Mouse (Mus musculus): Measurements from ENCODE around the gene Plcg2.

Plcg2 gene

DNA sequence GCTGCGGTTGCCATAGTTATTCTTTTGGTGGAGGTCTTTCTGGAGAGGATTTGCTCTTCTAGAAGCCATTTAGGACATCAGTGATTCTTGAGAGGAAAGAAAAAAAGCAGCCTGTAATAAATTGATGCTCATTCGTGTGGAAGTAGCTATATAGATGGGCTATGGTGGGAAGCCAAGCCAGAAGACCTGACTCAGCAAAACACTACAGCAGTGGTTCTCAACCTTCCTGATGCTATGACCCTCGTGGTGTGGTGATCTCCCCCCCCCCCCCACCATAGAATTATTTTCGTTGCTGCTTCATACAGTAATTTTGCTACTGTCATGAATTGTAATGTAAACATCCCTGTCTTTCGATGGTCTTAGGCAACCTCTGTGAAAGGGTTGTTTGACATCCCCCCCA is 134.4 kb downstream of the Plcg2 start:
- no peak for DNase-seq (ENCODE audit: low spot score in 2 of 2)

DNA sequence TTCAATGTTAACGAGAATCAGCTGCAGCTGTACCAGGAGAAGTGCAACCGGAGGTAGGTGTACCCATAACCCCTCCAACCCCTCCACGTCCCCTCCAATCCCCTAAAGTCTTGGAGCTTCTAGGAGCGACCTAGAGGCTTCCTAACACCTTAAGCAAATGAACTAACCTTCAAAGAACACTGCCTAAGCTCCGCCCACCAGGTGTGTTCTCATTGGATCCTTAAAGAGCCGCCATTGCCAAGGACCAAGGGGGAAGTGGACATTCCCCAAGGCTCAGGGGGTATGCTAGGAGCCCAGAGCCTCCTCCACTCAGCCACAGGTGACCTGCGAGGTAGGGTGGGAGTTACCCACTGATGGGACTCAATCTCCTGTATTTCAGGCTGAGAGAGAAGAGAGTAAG is 136.3 kb downstream of the Plcg2 start:
- DNase-seq (ENCODE audit: low spot score in 2 of 2), result no peak

DNA sequence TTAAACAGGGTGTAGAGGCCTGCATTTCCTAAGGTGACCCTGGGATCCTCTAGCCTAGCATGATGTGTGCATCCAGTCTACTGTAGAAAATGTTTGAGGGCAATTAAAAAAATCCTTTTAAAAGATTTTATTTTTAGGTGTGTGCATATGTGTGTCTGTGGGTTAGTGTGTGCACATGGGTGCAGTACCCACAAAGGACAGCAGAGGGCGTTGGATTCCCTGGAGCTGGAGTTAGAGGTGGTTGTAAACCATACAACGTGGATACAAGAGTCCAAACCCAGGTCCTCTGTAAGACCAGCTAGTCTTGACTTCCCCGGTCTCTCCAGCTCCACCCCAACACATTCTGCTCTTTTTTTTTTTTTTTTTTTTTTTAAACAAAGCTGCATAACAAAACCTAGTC is 139.4 kb downstream of the Plcg2 start:
- DNase-seq (ENCODE audit: low spot score in 2 of 2), result no peak

DNA sequence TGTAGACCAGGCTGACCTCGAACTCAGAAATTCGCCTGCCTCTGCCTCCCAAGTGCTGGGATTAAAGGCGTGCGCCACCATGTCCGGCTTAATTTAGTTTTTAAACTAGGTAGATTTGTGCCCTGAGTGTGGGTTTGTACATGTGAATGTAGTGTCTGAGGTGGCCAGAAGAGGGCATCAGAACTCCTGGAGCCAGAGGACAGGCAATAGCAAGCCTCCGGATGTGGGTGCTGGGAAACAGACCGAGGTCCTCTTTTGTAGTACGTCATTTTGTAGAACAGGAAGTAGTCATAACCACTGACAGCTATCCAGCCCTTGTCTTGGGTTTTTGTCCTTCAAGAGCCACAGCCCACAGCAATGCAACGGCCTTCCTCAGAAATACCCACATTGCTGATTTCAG is 141.5 kb downstream of the Plcg2 start:
- DNase-seq (ENCODE audit: low spot score in 2 of 2), result no peak

DNA sequence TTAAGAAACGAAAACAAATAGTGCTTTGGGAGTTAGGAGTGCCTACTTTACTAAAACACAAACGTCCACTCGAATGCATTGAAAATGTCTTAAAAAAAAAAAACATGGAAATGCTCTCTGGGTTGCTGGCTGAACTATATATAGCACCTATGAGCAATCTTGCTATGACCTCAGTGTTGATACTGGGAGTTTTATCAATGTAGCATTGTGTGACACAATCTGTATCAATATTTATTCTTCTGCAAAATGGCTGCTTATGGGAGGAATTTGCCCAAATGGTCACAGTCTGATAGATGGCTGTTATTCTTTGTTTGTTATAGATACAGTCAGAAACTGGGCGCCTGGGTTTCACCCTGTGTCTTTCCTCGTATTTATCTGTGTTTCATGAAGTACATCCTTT is 147.4 kb downstream of the Plcg2 start:
- DNase-seq (ENCODE audit: low spot score in 2 of 2), result no peak

DNA sequence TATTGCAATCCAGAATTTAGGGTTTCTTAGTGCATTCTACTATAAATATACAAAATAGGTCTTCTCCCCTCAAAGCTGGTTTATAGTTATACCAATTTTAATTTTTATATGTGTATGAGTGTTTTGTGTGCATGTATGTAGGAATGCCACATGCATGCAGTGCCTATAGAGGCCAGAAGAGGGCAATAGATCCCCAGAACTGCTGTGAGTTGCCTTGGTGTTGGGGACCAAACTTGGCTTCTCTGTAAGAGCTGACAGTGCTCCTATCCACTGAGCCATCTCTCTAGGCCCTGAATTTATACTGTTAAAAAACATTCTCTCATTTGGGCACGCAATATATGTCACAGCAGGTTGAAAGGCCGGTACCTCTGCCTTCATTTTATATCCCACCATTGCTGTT is 147.9 kb downstream of the Plcg2 start:
- peak; percentile 61 to 80 for DNase-seq (ENCODE audit: low spot score in 2 of 2)

DNA sequence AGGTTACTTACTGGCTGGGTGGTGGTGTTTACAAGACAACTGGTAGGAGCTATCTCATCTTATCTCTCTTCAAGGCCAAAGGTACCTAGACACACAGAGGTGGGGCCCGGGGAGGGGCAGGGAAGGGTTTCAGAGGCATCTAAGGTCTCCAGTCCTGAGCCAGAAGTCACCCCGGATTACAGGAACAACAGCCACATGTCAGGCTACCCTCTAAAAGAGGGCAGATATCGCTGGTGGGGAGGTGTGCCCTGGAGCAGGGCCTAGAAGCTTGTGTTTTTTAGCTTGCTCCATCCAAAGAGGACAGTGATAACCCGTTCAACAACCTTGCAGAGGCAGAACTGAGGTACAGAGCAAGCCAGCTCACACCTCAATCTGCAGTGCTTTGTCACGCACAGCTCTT is 148.3 kb downstream of the Plcg2 start:
- DNase-seq (ENCODE audit: low spot score in 2 of 2), result no peak

DNA sequence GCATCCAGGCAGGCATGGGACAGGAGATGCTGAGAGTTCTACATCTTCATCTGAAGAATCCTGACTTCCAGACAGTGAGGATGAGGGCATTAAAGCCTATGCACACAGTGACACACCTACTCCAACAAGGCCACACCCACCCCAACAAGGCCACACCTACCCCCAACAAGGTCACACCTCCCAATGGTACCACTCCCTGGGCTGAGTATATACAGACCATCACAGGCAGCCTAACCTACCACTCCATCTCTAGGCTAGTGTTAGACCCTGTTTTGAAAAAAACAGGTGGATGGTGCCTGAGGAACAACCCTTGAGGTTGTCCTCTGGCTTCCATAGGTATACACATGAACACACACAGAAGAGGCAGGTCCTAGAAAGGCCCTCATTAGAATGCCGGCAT is 154.2 kb downstream of the Plcg2 start:
- no peak for DNase-seq (ENCODE audit: low spot score in 2 of 2)

DNA sequence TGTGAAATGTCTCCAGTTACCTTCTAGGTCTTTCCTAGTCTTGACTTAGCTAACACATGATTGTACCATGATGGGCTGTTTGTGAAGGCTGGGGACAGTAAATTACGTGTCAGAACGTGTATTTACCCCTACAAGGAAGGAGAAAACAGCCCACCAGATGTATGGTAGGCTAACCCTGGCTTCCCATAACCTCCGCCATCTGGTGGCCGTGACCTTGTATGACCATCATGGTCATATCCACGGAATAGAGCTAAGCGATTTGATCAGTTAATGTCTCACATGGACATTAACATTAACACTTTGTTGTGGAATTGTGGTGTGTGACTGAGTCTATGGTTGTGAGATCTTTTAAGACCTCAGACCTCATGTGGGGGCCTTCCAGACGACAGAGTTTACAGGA is 160.9 kb downstream of the Plcg2 start:
- no peak for DNase-seq (ENCODE audit: low spot score in 2 of 2)

DNA sequence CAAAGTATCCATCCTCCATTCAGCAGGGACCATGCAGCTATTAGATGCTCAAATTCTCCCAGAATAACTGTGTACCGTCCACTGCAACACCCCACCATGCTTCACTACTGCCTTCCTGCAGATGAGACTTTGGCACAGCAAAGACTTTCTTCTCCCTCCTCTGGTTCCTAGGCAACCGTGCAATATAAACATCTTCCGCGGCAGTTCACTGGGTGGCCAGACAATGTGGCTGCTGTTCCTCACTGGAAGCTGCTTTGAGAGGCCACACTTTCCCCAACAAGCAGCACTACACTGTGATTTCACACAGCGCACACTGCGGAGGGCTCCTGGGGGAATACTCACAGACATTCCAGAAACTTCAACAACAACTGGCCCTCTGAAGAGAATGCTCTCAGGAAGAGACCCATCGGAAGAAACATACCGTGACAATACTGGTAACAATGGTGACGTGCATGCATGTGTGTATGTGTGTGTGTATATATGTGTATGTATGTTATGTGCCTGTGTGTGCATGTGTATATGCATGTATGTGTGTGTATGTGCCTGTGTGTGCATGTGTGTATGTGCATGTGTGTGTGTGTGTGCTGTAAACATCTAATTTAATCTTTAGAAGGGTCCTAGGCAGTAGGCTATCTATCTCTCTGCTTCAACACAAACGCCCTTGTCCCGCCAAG is 162.4 kb downstream of the Plcg2 start:
- no peak for DNase-seq (ENCODE audit: low spot score in 2 of 2)

DNA sequence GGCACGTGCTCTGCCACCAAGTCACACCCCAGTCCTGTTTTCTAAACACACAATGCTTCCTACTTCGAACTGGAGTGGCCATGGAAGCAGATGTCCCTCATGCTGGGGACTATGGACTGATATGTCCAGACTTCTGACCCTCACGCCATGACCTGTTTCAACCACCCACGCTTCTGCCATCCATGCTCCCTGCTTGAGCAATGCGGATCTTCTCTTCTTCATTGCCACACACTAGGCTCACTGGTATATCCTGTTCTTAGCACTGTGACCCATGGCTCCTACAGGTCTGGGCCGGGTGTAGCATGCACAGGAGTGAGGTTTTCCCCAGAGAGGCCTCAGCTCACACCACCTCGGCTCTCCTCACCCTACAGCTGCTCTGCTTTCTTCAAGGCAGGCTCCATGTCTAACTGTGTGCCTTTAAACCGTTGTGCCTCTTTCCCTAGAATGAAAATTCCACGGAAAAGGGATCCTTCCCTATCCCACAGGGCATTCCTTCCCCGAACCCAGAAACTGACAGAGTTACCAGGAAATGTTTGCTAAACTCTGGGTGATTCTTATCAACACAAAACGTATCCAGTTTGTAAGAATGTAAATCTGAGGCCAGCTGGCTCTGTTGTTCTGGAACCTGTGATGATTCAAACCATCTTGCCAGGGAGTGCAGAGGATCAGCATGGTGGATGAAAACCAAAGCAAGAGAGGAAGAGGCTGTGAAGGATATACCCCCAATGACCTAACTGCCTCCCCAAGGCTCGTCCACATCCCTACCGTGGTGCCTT is 169.4 kb downstream of the Plcg2 start:
- DNase-seq (ENCODE audit: low spot score in 2 of 2), result no peak

DNA sequence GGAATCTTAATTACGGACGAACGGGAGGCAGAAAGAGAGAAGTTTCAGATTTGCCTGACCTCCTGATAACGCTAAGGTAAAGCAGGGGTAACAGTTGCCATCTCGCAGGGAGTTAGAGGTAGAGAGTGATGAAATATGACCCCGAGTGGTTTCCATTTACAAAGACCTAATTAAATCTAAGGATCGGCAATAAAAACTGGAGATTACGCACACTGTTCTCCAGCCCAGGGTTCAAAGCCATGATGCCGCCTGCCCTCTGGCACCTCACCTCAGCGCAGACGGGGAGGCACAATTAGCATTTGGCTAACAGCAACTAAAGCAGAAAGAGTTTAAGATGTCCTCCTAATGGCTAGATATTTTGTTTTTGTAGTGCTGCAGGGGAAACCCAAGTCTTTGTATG is 172.4 kb downstream of the Plcg2 start:
- DNase-seq (ENCODE audit: low spot score in 2 of 2), result no peak

DNA sequence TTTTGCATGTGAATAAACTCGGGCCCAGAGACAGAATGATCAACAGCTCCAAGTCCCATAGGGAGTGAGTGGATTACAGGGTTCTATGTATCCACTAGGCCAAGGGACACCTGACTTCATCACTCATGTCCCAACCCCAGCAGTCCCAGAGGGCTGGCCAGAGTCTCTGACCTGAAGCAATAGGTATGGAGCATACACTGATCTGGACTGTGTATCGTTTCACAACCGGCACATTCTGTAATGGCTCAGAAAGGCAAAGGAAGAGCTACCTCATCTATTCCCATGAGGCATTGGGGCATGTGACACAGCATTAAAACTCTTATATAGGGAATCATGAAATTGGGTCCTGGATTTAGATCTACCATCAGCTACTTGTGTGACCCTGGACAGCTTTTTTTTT is 174.5 kb downstream of the Plcg2 start:
- no peak for DNase-seq (ENCODE audit: low spot score in 2 of 2)

DNA sequence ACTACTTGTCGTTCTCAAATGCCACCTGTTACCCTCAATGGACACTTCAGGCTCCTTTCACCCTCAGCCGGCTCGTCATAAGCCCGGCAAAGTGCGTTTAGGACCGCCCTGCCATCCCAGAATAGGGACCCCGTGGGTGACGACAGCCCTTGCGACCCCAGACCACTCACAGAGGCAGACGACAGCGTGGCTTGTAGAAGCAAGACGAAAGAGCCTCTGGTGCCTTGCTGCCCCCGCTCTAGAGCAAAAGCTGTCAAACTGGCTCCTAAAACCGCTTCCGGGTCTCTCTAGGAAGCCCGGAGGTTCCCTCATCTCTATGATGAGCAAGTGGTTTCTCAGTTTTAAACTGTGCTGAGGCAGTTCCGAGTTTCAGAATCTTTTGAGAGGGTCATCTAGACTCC is 175.3 kb downstream of the Plcg2 start, which contains the start of gene Sdr42e1:
Gene Sdr42e1, minus strand, starts transcription at position 260 of the 401 bp plus-strand sequence.
- peak in 1 of 2 experiments; percentile 5 for DNase-seq (ENCODE audit: low spot score in 2 of 2)

DNA sequence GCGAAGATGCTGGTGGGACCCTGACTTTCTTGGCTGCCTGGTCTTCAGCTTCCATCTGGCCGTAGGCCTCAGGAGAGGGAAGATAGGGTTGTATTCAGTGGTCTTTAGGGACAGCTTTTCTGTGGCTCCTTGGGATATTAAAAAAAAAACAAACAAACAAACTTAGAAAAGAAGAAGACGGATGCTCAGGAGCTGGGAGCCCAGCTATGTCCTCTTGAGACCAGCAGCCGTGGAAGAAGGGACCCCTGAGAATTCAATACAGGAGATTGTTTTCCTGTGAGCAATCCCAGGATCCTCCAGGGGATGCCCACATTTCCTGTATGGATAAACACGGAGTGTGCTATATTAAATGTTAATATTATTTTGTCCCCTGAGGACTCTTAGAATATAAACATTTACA is 177.1 kb downstream of the Plcg2 start:
- no peak for DNase-seq (ENCODE audit: low spot score in 2 of 2)

DNA sequence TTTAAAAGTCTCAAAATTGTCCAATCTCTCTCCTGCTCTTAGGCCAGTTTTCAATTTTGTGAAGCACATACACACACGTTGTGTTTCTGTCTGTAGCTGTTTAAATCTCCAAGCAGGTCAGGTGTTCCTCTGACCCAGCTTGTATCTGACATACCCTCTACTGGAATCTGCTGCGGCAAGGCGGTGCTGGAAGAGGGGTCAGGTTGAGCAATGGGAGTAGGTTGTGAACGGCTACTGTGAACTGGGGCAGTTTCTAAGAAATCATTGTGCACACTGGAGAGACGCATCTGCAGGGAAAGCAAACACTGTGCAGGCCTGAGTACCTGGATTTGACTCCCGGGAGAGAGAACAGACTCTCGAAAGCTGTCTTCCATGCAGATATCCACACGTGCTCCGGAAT is 178.4 kb downstream of the Plcg2 start:
- no peak for DNase-seq (ENCODE audit: low spot score in 2 of 2)

DNA sequence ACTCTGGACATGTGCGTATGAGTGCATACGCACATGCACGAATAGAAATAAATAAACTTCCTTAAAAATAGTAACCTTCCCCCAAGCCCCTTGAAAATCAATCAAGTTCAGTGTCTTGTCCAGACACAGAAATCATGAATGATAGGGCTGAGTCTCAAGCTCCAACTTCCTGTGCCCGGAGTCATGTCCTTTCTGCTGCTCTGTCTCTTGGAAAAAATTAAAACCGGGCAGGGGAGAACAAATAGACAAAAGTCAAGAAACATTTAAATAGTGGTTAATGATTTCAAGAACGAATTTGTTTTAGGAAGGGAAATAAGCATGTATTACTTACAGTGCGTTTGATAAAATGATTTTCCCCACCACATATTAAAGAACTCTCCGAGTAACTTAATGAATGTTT is 178.9 kb downstream of the Plcg2 start:
- no peak for DNase-seq (ENCODE audit: low spot score in 2 of 2)

DNA sequence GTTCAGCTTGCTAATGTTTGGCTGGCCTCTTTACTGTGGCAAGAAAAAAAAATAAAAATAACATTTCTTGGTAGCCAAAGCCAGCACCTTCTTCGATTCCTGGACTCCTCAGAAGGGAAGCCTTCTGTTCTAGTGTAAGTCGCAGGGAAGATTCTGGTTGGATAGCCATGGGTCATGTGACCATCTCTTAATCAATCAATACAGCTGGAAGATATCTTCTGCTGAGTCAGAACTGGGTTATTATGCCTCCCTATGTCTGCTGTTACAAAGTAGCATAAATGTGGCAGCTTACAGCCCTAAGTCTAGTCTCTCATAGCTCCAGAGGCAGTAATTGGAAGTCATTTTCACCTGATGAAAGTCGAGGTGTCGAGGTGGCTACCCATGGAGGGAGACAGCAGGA is 180.6 kb downstream of the Plcg2 start:
- DNase-seq (ENCODE audit: low spot score in 2 of 2), result no peak

DNA sequence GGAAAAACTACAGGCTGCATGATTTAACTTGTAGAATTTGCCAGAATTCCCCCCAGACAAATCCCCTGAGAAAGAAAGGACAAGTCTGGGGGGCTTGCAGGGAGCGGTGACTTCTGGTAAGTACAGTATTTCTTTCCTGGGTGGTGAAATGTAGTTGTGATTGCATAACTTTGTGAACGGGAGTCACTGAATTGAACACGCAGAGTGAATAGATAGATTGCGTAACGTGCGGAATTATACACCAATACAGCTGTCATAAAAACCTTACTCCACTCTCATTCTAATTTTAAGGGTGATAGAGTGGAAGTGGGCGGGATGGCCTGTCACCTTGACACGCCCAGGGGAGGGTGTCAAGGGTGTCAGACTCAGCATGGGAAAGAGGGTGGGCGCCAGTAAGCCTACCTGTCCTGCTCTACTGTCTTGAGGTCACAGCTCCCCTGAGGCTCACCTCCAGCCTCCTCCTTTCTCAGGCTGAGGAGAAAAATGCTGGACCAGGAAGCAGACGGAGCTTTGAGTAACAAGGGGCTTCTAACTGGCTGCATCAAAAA is 185.9 kb downstream of the Plcg2 start:
- no peak for DNase-seq (ENCODE audit: low spot score in 2 of 2)

DNA sequence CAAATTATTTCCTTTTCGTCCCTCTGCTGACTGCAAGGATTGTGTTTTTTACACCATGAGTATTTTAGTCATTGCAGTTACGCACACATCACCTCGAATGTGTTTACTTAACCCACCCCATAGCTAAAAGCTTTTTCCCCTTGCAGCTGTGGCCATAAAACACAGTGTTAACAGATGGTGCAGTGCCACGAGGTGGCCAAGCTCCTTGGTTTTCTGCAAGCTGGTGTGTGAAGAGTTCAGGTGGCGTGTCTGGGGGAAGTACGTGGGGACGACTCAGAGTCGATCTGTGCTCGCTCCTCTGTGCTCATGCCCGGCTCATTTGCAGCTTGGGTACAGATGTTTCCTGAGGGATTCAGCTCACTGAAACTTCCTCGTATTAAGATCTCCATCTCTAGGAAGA is 186.4 kb downstream of the Plcg2 start:
- DNase-seq (ENCODE audit: low spot score in 2 of 2), result no peak
